Mouse (Mus musculus): Measurements from ENCODE around the gene Rnf150. TPM values are rescaled to one million over a fixed set of nuclear protein-coding genes. Genes with fewer than 3 reads are reported as not detected.
A peak's percentile ranks its signal among the peaks of the same experiment; 100 is the strongest.

Gene Rnf150
- polyA plus RNA-seq, 1 experiment from 2014 or later = 0.79 TPM

DNA sequence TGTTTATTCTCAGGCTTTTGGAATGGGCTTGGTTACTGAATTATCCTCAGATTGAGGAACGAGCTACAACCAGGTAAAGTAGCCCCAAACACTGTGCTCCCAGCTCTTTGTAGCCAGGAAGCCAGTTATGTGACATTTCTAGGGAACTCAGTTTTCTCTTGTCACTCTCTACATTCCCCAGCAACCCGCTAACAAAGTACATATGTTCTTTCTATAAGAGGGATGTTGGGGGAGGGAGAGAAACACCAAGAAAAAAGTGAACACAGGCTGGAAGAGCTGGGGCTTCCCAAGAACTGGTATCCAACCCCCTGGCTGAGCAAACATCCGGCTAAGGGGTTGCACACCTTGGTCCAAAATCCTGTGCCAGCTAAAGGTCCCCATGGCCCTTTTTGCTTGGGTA, 82.7 kb downstream of the Rnf150 start:
- Histone ChIP-seq H3K27me3 (ENCODE audit: control insufficient read depth, insufficient read depth, low read length) (no peaks in the 10 kb centered on the region), H3K4me2 (ENCODE audit: low read depth, low read length) (no peak overlapping the region), H3K4me3 (ENCODE audit: low read length) (no peak overlapping the region), H3K9me3 (replicated peaks; ENCODE audit: control insufficient read depth, low read length) (no peaks in the 10 kb centered on the region), H3K9ac (ENCODE audit: low read length) (no peak overlapping the region), H3K4me1 (ENCODE audit: control insufficient read depth, insufficient read depth, low read length) (peaks cover 10% of the 10 kb centered on the region), H3K27ac (ENCODE audit: low read length) (no peak overlapping the region), H3K36me3 (ENCODE audit: control insufficient read depth, insufficient read depth) (no peaks in the 10 kb centered on the region)
- ATAC-seq (replicated peaks; ENCODE audit: extremely low read depth, insufficient read depth, low FRiP score) = no peak
- WGBS = 75% methylated on average over 3 of the region's 3 CpGs

DNA sequence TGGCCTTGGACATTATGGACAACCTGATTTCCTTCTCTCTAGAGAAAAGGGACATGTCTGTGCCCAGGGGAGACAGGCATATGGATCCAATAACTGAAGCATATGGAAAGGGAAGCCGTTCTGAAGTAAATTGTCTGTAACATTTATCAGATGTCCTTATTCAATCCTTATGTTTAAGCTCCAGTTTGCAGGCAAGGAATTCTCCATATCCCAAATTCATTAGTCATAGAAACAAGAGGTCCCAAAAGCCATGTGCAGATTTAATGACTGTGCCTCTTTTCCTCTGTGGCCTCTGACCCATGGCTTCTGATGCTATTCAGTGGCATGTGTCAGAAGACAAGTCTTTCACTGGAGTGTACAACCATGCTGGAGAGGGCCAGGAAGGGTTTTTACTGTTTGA, 83.5 kb downstream of the Rnf150 start:
- 71% methylated on average over 1 of the region's 1 CpGs for WGBS
- Histone ChIP-seq H3K4me2 (ENCODE audit: low read depth, low read length) (no peak overlapping the region), H3K9ac (ENCODE audit: low read length) (no peak overlapping the region), H3K27me3 (ENCODE audit: control insufficient read depth, insufficient read depth, low read length) (no peaks in the 10 kb centered on the region), H3K4me3 (ENCODE audit: low read length) (no peak overlapping the region), H3K27ac (ENCODE audit: low read length) (no peak overlapping the region), H3K36me3 (ENCODE audit: control insufficient read depth, insufficient read depth) (no peaks in the 10 kb centered on the region), H3K9me3 (replicated peaks; ENCODE audit: control insufficient read depth, low read length) (no peaks in the 10 kb centered on the region), H3K4me1 (ENCODE audit: control insufficient read depth, insufficient read depth, low read length) (peaks cover 10% of the 10 kb centered on the region)
- no peak for ATAC-seq (replicated peaks; ENCODE audit: extremely low read depth, insufficient read depth, low FRiP score)

DNA sequence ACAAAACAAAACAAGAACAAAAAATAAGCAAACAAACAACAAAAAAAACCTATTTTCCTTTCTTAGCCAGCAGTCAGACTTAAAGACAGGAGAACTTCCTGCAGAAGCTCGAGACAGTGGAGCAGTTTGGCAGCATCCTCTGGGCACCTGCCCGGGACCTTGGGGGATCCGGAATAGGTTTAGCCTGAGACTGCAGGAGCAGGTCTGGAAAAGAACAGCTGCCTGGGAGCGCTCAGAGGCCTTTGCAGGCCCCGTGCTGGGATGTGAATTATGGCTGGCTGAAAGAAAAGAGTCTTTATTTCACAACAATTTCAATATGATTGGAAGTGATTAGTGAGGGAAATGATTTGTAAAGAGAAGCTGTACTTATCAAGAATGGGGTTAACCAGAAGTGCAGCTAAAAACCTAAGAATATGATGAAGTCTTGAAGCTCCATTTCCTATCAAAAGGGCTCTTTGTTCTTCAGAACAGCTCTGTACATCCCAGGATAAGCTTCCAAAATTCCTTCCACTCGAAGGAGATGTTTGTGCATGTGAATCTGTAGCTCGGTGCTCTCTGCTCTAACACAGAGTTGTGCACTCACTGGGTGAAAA, 92.1 kb downstream of the Rnf150 start:
- Histone ChIP-seq H3K4me2 (ENCODE audit: low read depth, low read length) (no peak overlapping the region), H3K36me3 (ENCODE audit: control insufficient read depth, insufficient read depth) (no peaks in the 10 kb centered on the region), H3K27me3 (ENCODE audit: control insufficient read depth, insufficient read depth, low read length) (no peaks in the 10 kb centered on the region), H3K4me1 (ENCODE audit: control insufficient read depth, insufficient read depth, low read length) (no peaks in the 10 kb centered on the region), H3K9ac (ENCODE audit: low read length) (no peak overlapping the region), H3K9me3 (replicated peaks; ENCODE audit: control insufficient read depth, low read length) (no peaks in the 10 kb centered on the region), H3K4me3 (ENCODE audit: low read length) (no peak overlapping the region), H3K27ac (ENCODE audit: low read length) (no peak overlapping the region)
- ATAC-seq (replicated peaks; ENCODE audit: extremely low read depth, insufficient read depth, low FRiP score) = no peak
- 61% methylated on average over 7 of the region's 7 CpGs for WGBS

DNA sequence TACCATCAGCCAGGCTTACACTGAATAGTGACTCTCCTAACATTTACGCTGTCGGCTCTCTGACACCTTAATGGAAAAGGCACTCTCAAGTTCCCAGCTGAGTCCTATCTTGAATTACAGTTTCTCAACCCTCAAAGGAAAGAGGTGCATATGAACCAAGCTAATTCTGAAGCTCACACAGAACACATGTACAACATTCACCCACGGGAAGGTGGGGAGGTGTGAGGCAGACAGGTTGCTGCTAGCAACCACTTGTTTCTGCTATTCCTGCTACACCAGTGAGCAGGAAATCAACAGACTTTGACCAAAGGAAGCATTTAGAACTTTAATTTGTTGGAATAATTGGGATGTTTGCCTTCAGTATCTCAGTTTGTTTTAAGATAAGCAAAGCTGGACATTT, 96.3 kb downstream of the Rnf150 start:
- WGBS = 55% methylated on average over 3 of the region's 3 CpGs
- no peaks in the 10 kb centered on the region for H3K4me1 ChIP-seq (ENCODE audit: control insufficient read depth, insufficient read depth, low read length)
- H3K27me3 ChIP-seq (ENCODE audit: control insufficient read depth, insufficient read depth, low read length) = no peaks in the 10 kb centered on the region
- no peaks in the 10 kb centered on the region for H3K36me3 ChIP-seq (ENCODE audit: control insufficient read depth, insufficient read depth)
- H3K9ac ChIP-seq (ENCODE audit: low read length) = no peak overlapping the region
- no peaks in the 10 kb centered on the region for H3K9me3 ChIP-seq (replicated peaks; ENCODE audit: control insufficient read depth, low read length)
- ATAC-seq (replicated peaks; ENCODE audit: extremely low read depth, insufficient read depth, low FRiP score) = no peak
- no peak overlapping the region for H3K4me2 ChIP-seq (ENCODE audit: low read depth, low read length)
- H3K4me3 ChIP-seq (ENCODE audit: low read length) = no peak overlapping the region
- H3K27ac ChIP-seq (ENCODE audit: low read length) = no peak overlapping the region

DNA sequence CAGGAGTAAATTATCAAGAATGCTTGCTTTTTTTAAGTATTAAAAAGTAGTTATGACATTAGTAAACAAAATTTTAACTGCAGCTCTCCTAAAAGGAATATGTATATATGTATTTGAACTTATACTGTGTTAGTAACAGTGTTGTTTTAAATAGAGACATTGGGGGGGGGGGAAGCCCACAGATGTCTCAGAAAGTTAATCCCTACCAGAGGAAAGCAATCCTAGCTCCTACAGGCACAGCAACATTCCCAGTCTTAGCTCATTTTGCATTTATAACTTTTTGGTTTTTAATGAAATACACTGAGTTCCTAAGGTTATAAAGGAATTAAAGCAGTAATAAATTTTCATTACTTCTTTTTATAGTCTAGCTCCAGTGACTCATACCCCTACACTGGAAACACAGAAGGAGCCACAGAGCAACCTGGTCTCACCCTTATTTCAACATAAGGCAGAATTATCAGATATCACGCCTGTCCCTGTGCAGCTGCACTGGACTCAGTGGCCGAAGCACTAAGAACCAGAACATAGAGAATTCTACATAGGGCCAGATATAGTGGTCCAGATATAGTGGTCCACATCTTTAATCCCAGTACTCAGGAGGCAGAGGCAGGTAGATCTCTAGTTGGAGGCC, 96.9 kb downstream of the Rnf150 start:
- H3K4me2 ChIP-seq (ENCODE audit: low read depth, low read length) = no peak overlapping the region

DNA sequence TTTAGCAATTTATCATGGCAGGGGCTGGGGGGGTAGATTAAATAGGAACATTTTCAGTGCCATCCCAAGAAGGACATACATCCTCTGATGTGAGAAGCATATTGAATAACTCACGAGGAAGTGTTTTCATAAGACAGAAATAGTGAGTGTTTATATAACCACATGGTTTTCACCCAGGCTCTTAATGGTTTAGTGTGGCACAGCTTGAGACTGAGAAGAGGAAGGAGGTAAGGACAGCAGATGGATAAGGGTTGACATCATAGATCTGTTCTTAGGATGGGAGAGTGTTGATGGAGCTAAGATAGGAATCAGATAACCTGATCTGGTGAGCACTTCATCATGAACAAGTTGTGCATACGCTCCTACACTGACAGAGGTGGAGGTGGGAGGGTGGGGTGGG, 101.4 kb downstream of the Rnf150 start:
- ATAC-seq (replicated peaks; ENCODE audit: extremely low read depth, insufficient read depth, low FRiP score) = no peak
- Histone ChIP-seq H3K4me2 (ENCODE audit: low read depth, low read length) (no peak overlapping the region), H3K27ac (ENCODE audit: low read length) (no peak overlapping the region), H3K4me1 (ENCODE audit: control insufficient read depth, insufficient read depth, low read length) (peaks cover 22% of the 10 kb centered on the region), H3K4me3 (ENCODE audit: low read length) (no peak overlapping the region), H3K9ac (ENCODE audit: low read length) (no peak overlapping the region), H3K27me3 (ENCODE audit: control insufficient read depth, insufficient read depth, low read length) (no peaks in the 10 kb centered on the region), H3K36me3 (ENCODE audit: control insufficient read depth, insufficient read depth) (no peaks in the 10 kb centered on the region), H3K9me3 (replicated peaks; ENCODE audit: control insufficient read depth, low read length) (no peaks in the 10 kb centered on the region)
- WGBS = 77% methylated on average over 2 of the region's 2 CpGs

More for the DNA sequence above, 96.9 kb downstream of the Rnf150 start:
- Histone ChIP-seq H3K27me3 (ENCODE audit: control insufficient read depth, insufficient read depth, low read length) (no peaks in the 10 kb centered on the region), H3K9ac (ENCODE audit: low read length) (no peak overlapping the region), H3K4me3 (ENCODE audit: low read length) (no peak overlapping the region), H3K36me3 (ENCODE audit: control insufficient read depth, insufficient read depth) (no peaks in the 10 kb centered on the region), H3K9me3 (replicated peaks; ENCODE audit: control insufficient read depth, low read length) (no peaks in the 10 kb centered on the region), H3K27ac (ENCODE audit: low read length) (no peak overlapping the region), H3K4me1 (ENCODE audit: control insufficient read depth, insufficient read depth, low read length) (no peaks in the 10 kb centered on the region)
- 88% methylated on average over 2 of the region's 2 CpGs for WGBS
- no peak for ATAC-seq (replicated peaks; ENCODE audit: extremely low read depth, insufficient read depth, low FRiP score)

DNA sequence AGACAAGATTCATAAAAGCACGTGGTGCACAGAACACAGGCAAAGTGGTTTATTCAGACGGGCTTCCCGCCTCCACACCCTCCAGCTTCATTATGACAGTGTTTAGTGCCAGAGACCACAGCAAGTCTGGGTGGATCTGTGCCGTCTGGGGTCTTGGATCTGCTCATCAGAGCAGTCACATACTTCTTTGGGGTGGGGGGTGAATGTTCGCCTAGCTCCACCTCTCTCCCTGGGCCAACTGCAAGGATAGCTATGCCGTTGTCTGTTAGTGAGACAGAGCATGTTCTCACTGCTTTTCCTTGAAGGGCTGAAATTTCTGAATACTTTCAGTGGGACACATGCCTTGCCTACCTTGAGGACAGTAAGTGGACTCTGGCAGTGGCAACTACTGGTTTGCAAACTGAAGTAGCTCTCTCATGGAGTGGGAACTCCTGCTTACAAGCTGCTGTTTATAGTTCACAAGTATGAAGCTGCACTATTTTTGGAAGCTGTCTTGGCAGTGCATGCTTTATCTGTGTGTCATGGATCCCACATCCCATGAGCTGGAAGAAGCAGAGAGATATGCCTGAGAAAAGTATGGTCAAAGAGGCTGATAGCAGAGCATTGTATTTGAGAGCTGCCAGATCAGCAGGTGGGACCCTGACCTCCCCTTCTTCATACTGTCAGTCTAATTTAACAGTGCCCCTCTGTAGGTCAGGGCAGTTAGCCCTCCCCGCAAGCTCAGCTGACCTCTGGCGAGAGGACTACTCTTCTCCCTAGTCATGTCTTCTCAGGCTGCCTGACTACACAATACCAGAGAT, 104.9 kb downstream of the Rnf150 start:
- no peaks in the 10 kb centered on the region for H3K36me3 ChIP-seq (ENCODE audit: control insufficient read depth, insufficient read depth)
- peak overlapping the region; percentile 96 for H3K27ac ChIP-seq (ENCODE audit: low read length)
- peaks cover 34% of the 10 kb centered on the region for H3K4me1 ChIP-seq (ENCODE audit: control insufficient read depth, insufficient read depth, low read length)
- 50% methylated on average over 8 of the region's 8 CpGs for WGBS
- no peak overlapping the region for H3K4me3 ChIP-seq (ENCODE audit: low read length)
- H3K9me3 ChIP-seq (replicated peaks; ENCODE audit: control insufficient read depth, low read length) = no peaks in the 10 kb centered on the region
- no peaks in the 10 kb centered on the region for H3K27me3 ChIP-seq (ENCODE audit: control insufficient read depth, insufficient read depth, low read length)
- peak overlapping the region; percentile 37; the same call in 1 of the 2 replicates for H3K9ac ChIP-seq (ENCODE audit: low read length)
- H3K4me2 ChIP-seq (ENCODE audit: low read depth, low read length) = peak overlapping the region; percentile 45; the same call in 1 of the 2 replicates
- peak; percentile 87 for ATAC-seq (replicated peaks; ENCODE audit: extremely low read depth, insufficient read depth, low FRiP score)

DNA sequence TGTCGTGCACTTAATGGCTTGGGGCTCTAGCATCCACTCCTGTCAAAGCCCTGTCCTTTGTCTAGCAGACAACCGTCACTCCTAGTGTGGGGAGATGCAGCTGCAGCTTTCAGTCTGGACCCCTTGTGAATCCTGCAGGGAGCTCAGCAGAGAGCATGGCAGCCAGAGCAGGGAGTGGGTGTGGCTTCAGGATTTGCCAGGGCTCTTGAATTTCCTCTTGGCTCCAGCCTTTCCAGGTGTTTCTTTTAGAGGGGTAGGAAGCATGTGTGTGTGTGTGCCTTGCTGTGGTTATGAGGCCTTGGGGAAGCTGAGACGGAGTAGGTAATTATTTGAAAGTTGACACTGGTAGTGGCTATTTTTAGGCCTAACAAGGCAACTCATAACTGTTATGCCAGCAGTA, 106.8 kb downstream of the Rnf150 start:
- Histone ChIP-seq H3K27me3 (ENCODE audit: control insufficient read depth, insufficient read depth, low read length) (no peaks in the 10 kb centered on the region), H3K4me3 (ENCODE audit: low read length) (no peak overlapping the region), H3K9me3 (replicated peaks; ENCODE audit: control insufficient read depth, low read length) (no peaks in the 10 kb centered on the region), H3K36me3 (ENCODE audit: control insufficient read depth, insufficient read depth) (no peaks in the 10 kb centered on the region), H3K4me2 (ENCODE audit: low read depth, low read length) (no peak overlapping the region), H3K9ac (ENCODE audit: low read length) (no peak overlapping the region), H3K27ac (ENCODE audit: low read length) (peak overlapping the region; percentile 57), H3K4me1 (ENCODE audit: control insufficient read depth, insufficient read depth, low read length) (peaks cover 40% of the 10 kb centered on the region)
- 35% methylated on average over 3 of the region's 3 CpGs for WGBS
- no peak; the same call in 1 of the 2 replicates for ATAC-seq (replicated peaks; ENCODE audit: extremely low read depth, insufficient read depth, low FRiP score)

DNA sequence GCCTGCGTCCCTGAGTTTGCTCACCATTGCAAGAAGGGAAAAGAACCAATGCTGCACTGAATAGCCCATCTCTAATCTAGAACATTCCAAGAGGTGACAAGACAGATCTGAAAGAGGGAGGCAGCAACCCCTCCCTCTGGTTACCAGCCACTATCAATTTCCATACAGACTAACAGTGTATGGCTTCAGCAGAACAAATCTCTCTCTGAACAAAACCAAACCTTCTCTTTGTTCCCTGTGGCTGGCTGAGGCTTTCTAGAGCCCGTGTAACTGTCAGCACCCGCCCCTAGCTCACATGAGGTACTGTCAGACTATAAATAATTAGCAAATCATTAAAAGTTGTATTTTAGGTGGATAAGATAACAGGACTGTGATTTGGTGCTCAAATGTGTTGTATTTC, 109.7 kb downstream of the Rnf150 start:
- Histone ChIP-seq H3K9me3 (replicated peaks; ENCODE audit: control insufficient read depth, low read length) (no peaks in the 10 kb centered on the region), H3K36me3 (ENCODE audit: control insufficient read depth, insufficient read depth) (no peaks in the 10 kb centered on the region), H3K4me3 (ENCODE audit: low read length) (no peak overlapping the region), H3K9ac (ENCODE audit: low read length) (no peak overlapping the region), H3K4me2 (ENCODE audit: low read depth, low read length) (no peak overlapping the region), H3K27me3 (ENCODE audit: control insufficient read depth, insufficient read depth, low read length) (no peaks in the 10 kb centered on the region), H3K4me1 (ENCODE audit: control insufficient read depth, insufficient read depth, low read length) (peaks cover 33% of the 10 kb centered on the region), H3K27ac (ENCODE audit: low read length) (no peak overlapping the region)
- 63% methylated on average over 3 of the region's 3 CpGs for WGBS
- no peak for ATAC-seq (replicated peaks; ENCODE audit: extremely low read depth, insufficient read depth, low FRiP score)

Data from heart, embryonic 16.5 days (tissue).